Mouse (Mus musculus) thymus, adult 2 months (tissue): Measurements from ENCODE around the gene Kcnh7. TPM values are rescaled to one million over a fixed set of nuclear protein-coding genes. Genes with fewer than 3 reads are reported as not detected.

Experiments used
- DNase-seq: peaks from one replicate; pipeline ENCODE4 v3.0.0; 2021
- H3K27ac ChIP-seq: fragments of 200-500 bp; 2 replicates; pipeline ENCODE4 v1.5.1; 2012; ENCODE audit warnings: low read length, control low read depth; ENCODE audit not compliant: control insufficient read depth, insufficient read depth
- H3K27me3 ChIP-seq: fragments of 200-500 bp; 2 replicates; pipeline ENCODE4 v1.6.1; 2012; ENCODE audit warnings: mild to moderate bottlenecking, low read length, moderate library complexity, mixed read lengths; ENCODE audit not compliant: control insufficient read depth, insufficient read depth
- H3K36me3 ChIP-seq: fragments of 200-500 bp; 2 replicates; pipeline ENCODE4 v1.6.1; 2012; ENCODE audit warnings: mild to moderate bottlenecking, low read length, moderate library complexity; ENCODE audit not compliant: control insufficient read depth, insufficient read depth
- H3K4me1 ChIP-seq: fragments of 200-500 bp; replicated peaks from 2 replicates; pipeline ENCODE4 v1.6.1; 2012; ENCODE audit warnings: low read length; ENCODE audit not compliant: control insufficient read depth, insufficient read depth
- H3K4me3 ChIP-seq: fragments of 200-500 bp; 2 replicates; pipeline ENCODE4 v1.5.1; 2012; ENCODE audit warnings: mild to moderate bottlenecking, low read length, control low read depth, moderate library complexity; ENCODE audit not compliant: control insufficient read depth, insufficient read depth
- CTCF ChIP-seq: fragments of 200-500 bp; IDR thresholded peaks from 2 replicates; pipeline ENCODE4 v1.5.1; 2012; ENCODE audit warnings: mild to moderate bottlenecking, control low read depth, low read length, moderate library complexity, borderline replicate concordance; ENCODE audit not compliant: control insufficient read depth, poor library complexity, insufficient read depth; ENCODE audit errors: extremely low read depth
- POLR2A ChIP-seq: fragments of 200-500 bp; IDR thresholded peaks from 2 replicates; pipeline ENCODE4 v1.6.1; 2012; ENCODE audit warnings: mild to moderate bottlenecking, low read length, control low read depth, moderate library complexity; ENCODE audit not compliant: control insufficient read depth, poor library complexity, insufficient read depth; ENCODE audit errors: extremely low read depth
- WGBS: fragments of 180-500 bp; shearing (Covaris S2); methylation state at CpG from one replicate; pipeline ENCODE4 v1.1.7; 2018; 5-methylcytosine and 5-hydroxymethylcytosine counted together
- polyA plus RNA-seq: library from polyadenylated mRNA; depleted of rRNA; stranded (reverse); fragments of >200 nt; gene quantifications from 2 replicates; pipeline ENCODE4 v1.2.3, GENCODE M21; 2012

Gene Kcnh7
- polyA plus RNA-seq, 1 experiment, result 0.03 TPM

- WGBS, result 88% methylated on average over 1 of the region's 1 CpGs
- no peak for DNase-seq
These were observed 248.7 kb downstream of the Kcnh7 start for GRCm38 (mm10) chr2:62935273-62935874.

GRCm38 (mm10) chr2:62928494-62928893, 255.6 kb downstream of the Kcnh7 start:
- no peak for DNase-seq
- no peak overlapping the region for H3K27ac ChIP-seq
- no peaks in the 10 kb centered on the region for H3K36me3 ChIP-seq
- no peak for TF ChIP-seq POLR2A
- TF ChIP-seq CTCF, result no peak
- no peaks in the 10 kb centered on the region for H3K4me1 ChIP-seq
- whole genome bisulfite sequencing, result 82% methylated on average over 3 of the region's 3 CpGs
- no peaks in the 10 kb centered on the region for H3K27me3 ChIP-seq
- H3K4me3 ChIP-seq, result no peak overlapping the region

More at GRCm38 (mm10) chr2:62935273-62935874, 248.7 kb downstream of the Kcnh7 start:
- H3K4me1 ChIP-seq, result no peaks in the 10 kb centered on the region
- H3K27ac ChIP-seq, result no peak overlapping the region
- H3K36me3 ChIP-seq, result no peaks in the 10 kb centered on the region
- no peak for TF ChIP-seq POLR2A
- no peak for TF ChIP-seq CTCF
- H3K4me3 ChIP-seq, result no peak overlapping the region
- no peaks in the 10 kb centered on the region for H3K27me3 ChIP-seq

DNA sequence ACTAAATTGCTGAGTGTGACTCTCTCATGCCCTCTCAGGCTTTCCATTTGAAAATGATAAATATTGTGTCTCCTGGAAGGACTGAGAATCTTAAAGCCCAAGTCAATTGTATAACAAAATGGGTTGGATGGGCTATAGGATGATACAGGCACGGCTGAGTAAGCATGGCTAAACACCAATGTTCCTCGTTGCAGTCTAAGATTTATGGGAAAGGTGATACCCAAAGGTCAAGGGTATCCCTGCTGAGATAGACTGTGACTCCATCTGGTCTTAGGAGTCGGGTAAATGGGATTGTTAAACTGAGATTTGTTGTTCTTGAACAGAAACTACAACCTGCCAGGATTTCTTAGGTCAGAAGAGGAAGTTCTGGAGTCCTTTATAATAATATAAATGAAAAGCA, 256.0 kb downstream of the Kcnh7 start:
- no peak overlapping the region for H3K27ac ChIP-seq
- no peak overlapping the region for H3K4me3 ChIP-seq
- WGBS, result 72% methylated on average over 3 of the region's 3 CpGs
- TF ChIP-seq POLR2A (no peak), CTCF (no peak)
- H3K4me1 ChIP-seq, result no peaks in the 10 kb centered on the region
- no peaks in the 10 kb centered on the region for H3K27me3 ChIP-seq
- no peaks in the 10 kb centered on the region for H3K36me3 ChIP-seq
- no peak for DNase-seq

DNA sequence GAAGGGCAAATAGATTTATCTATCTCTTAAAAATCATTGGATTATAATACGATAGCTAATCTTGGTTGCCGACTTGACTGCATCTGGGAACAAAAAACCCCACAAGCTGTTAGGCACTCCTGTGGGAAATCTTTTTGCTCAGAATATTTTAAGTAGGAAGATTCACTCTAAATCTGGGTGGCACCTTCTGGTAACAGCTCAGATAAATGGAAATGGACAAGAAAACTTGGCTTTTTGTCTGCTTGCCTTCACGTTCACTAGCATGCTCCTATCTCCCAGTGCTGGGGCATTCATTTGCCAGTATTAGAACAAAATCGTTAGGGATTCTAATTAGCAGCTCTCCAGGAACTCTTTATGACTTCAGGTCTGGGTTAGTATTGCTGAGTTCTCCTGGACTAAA, 260.3 kb downstream of the Kcnh7 start:
- TF ChIP-seq CTCF, result no peak
- TF ChIP-seq POLR2A, result no peak
- H3K4me1 ChIP-seq, result no peaks in the 10 kb centered on the region
- no peak overlapping the region for H3K4me3 ChIP-seq
- H3K27me3 ChIP-seq, result no peaks in the 10 kb centered on the region
- no peak for DNase-seq
- no peak overlapping the region for H3K27ac ChIP-seq
- no peaks in the 10 kb centered on the region for H3K36me3 ChIP-seq
- 88% methylated on average over 4 of the region's 4 CpGs for WGBS

DNA sequence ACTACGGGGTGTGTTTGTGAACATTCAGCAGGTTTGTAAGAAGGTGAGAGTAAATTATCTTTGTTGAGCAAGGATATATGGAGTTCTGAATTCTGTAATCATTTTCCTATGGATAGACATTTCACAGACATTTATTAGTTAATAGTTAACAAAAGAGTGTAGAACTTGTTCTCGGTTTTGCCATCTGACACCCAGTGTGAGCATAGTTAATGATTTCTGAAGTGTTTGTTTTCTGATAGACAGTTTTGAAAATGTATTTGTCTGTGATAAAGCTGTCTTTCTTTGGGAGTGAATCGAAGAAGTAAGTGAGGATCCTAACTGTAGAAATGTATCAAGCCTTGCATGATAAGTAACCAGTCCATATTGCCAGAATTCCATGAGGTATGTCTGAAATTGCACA, 276.4 kb downstream of the Kcnh7 start:
- Histone ChIP-seq H3K4me1 (no peaks in the 10 kb centered on the region), H3K27me3 (no peaks in the 10 kb centered on the region), H3K36me3 (no peaks in the 10 kb centered on the region), H3K4me3 (no peak overlapping the region), H3K27ac (no peak overlapping the region)
- DNase-seq, result no peak
- 82% methylated on average over 3 of the region's 3 CpGs for WGBS
- TF ChIP-seq POLR2A (no peak), CTCF (no peak)

DNA sequence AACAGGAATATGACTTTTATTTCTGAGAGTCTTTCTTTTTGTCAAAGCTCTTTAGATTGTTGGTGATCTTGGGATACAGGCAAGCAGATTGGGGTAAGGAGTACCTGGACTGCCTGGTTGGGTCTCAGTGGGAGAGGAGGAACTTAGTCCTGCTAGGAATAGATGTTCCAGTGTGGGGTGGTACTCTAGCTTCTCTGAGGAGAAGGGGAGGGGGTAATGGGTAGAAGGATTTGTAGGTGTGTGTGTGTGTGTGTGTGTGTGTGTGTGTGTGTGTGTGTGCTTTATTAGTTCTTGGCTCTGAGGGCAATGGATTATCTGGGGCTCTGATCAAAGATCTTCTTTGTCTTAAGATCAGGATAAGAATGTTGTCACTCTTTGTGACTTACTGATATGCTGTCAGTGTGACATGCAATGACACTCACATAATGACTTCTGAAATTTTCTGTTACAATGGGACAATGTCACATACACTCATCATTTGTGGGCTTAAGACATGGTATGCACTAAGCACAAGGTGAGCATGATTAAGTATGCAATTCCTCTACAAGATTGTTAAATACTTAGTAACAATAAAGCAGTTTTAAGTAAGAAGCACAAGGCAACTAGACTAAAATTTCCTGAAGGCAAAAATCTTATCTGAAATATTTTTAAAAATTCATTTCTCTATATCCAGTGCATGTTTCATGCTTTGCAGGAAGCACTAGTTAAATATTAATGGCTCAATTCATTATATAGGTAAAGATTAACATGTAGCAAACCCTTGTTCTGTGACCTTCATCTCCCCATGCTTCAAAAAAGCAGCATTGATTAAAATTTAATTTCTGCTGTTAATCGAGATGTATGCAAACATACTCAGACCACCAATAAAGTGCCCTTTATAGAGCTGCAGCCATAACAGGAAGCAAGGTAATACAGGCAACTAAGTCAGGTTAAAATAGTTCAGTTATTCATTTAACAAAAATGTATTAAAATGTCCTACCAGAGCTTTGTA, 281.4 kb downstream of the Kcnh7 start:
- Histone ChIP-seq H3K4me3 (no peak overlapping the region), H3K27ac (no peak overlapping the region), H3K27me3 (no peaks in the 10 kb centered on the region), H3K4me1 (no peaks in the 10 kb centered on the region), H3K36me3 (no peaks in the 10 kb centered on the region)
- WGBS, result 86% methylated on average over 1 of the region's 1 CpGs
- no peak for DNase-seq
- TF ChIP-seq CTCF, result no peak
- no peak for TF ChIP-seq POLR2A
